Mouse (Mus musculus) kidney, adult 11 months (tissue): ENCODE data around the gene Bak1.

Source experiments
- DNase-seq: peaks from one replicate; pipeline ENCODE4 v3.0.0; 2022

Gene Bak1

GRCm38 (mm10) chr17:26975415-26975814, 53.4 kb downstream of the Bak1 start:
- no peak for DNase-seq

- no peak for DNase-seq
Observed at GRCm38 (mm10) chr17:26974547-26974946, 54.3 kb downstream of the Bak1 start.

GRCm38 (mm10) chr17:26972703-26973574, 55.9 kb downstream of the Bak1 start, which contains the start of gene Zbtb9:
TSS of gene Zbtb9 (plus strand) at chr17:26973167.
- peak; percentile 95 for DNase-seq

DNA sequence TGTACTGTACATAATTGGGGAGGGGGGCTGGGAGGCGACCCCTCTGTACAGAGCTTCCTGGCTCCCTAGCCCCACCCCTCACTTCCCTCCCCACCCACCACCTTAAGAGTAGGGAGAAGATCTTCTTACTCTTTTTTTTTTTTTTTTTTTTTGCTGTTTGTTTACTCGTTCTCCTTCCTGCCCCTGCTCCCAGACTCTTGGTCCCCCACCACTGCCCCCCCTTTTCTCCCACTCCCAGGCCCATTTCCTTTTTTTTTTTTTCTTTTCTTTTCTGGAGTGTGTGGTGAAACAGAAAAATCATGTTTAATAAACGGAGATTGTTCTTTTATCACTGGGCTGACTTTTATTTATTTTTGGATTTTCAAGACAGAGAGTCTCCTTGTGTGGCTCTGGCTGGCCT, 56.7 kb downstream of the Bak1 start:
- DNase-seq, result no peak

- no peak for DNase-seq
Observed at GRCm38 (mm10) chr17:26971247-26971905, 57.4 kb downstream of the Bak1 start.

- DNase-seq, result no peak
Observed at GRCm38 (mm10) chr17:26970221-26970620, 58.6 kb downstream of the Bak1 start.
